Mouse (Mus musculus): ENCODE measurements at regions not wholly inside any gene's neighbourhood (a gene's known extent, or its start where the extent isn't known, plus 50 kb on each side); places are given as distances from the start of the nearest gene placed in this dataset.

GRCm38 (mm10) chr2:45227276-45227944, 110.2 kb upstream of the Zeb2 start:
- TF ChIP-seq CTCF (IDR thresholded peaks at IDR 0.05; ENCODE audit: low read depth, low read length) (no peak), POLR2A (IDR thresholded peaks at IDR 0.05; ENCODE audit: insufficient read depth, low read length) (no peak)
